Mouse (Mus musculus) embryonic facial prominence, embryonic 10.5 days (tissue): Measurements from ENCODE around the gene Prpf8. TPM values are rescaled to one million over a fixed set of nuclear protein-coding genes. Genes with fewer than 3 reads are reported as not detected.

Experiments used
- DNase-seq: peaks from one replicate; pipeline ENCODE4 v3.0.0-alpha.2; 2017; ENCODE audit warnings: low spot score
- H3K27ac ChIP-seq: fragments of 300-500 bp; sonication (generic); replicated peaks from 2 replicates; pipeline ENCODE4 v1.5.1; 2016; ENCODE audit warnings: mild to moderate bottlenecking
- H3K27me3 ChIP-seq: fragments of 300-500 bp; sonication (generic); replicated peaks from 2 replicates; pipeline ENCODE4 v1.6.1; 2016; ENCODE audit warnings: low read depth, mild to moderate bottlenecking; ENCODE audit not compliant: poor library complexity, severe bottlenecking
- H3K36me3 ChIP-seq: fragments of 300-500 bp; sonication (generic); replicated peaks from 2 replicates; pipeline ENCODE4 v1.6.1; 2016; ENCODE audit warnings: mild to moderate bottlenecking, moderate library complexity
- H3K4me1 ChIP-seq: fragments of 300-500 bp; sonication (generic); 2 replicates; pipeline ENCODE4 v1.6.1; 2016
- H3K4me3 ChIP-seq: fragments of 300-500 bp; sonication (generic); 2 replicates; pipeline ENCODE4 v1.5.1; 2016; ENCODE audit warnings: mild to moderate bottlenecking, moderate library complexity
- H3K9me3 ChIP-seq: fragments of 300-500 bp; sonication (generic); 2 replicates; pipeline ENCODE4 v1.6.1; 2016; ENCODE audit warnings: mild to moderate bottlenecking
- WGBS: fragments of 180-500 bp; shearing (Covaris S2); methylation state at CpG from one replicate; pipeline ENCODE4 v1.1.7; 2016; 5-methylcytosine and 5-hydroxymethylcytosine counted together
- microRNA counts: library from miRNA; unstranded; fragments of <30 nt; microRNA quantifications from one replicate; lab custom pipeline; 2017
- microRNA-seq: library from miRNA; unstranded; fragments of <30 nt; microRNA quantifications from one replicate; pipeline ENCODE4, GENCODE M21; 2017
- polyA plus RNA-seq: library from polyadenylated mRNA; unstranded; fragments of >200 nt; fragmentation: Nextera tagmentation; extraction: Ambion mirVana; gene quantifications from 2 replicates; pipeline ENCODE4 v1.2.1, GENCODE M21; 2016

Gene Prpf8
- polyA plus RNA-seq, 1 experiment from 2014 or later = 74.0 TPM

DNA sequence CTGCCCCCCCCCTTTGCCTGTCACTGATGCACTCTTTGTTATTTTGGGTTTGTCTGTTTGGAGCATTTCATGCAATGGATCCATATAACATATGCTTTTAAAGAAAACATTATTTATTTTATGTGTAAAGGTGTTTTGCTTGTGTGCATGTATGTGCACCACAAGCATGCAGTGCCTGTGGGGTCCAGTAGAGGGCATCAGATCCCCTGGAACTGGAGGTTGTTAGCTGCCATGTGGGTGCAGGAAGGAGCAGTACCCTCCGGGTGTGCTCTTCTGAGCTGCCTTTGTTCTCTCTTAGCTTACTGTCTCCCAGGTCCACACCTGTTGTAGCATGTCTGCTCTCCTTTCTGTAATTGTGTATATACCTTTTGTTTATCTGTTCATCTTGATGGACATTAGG, 71.5 kb downstream of the Prpf8 start:
- H3K27me3 ChIP-seq = no peaks in the 10 kb centered on the region

More for the DNA sequence above, 71.5 kb downstream of the Prpf8 start:
- 89% methylated on average over 1 of the region's 1 CpGs for WGBS
- Histone ChIP-seq H3K9me3 (0 out of 2 replicates have a peak, but pooled peaks cover 5% of the 10 kb centered on the region), H3K4me3 (no peak overlapping the region), H3K4me1 (peaks cover 15% of the 10 kb centered on the region), H3K36me3 (peaks cover 8% of the 10 kb centered on the region), H3K27ac (no peak overlapping the region)
- no peak for DNase-seq

MicroRNAs encoded within 50 kb of the gene (microRNA counts, 519-probe panel; counts per million panel counts)
- microRNA mmu-miR-22 (lab: Ali Mortazavi, UCI) = 5,251 counts per million, percentile 89 among the panel's probes with 10 or more counts

Small RNA genes lying within 50 kb of the gene (microRNA-seq; reads per million reads assigned to microRNA genes)
- gene Mir22 (2,199 reads per million, percentile 82 among the genes with 10 or more reads in this experiment), gene Mir3971 (not detected)

Other genes with a start within 250 kb of the Prpf8 start
- gene Rpa1, start 138.5 kb upstream of the Prpf8 start, polyA plus RNA-seq = 192 and 201 TPM in 2 replicates
- 18.2 TPM in 2 replicates for gene Smyd4, start 138.4 kb upstream of the Prpf8 start, polyA plus RNA-seq
- gene Serpinf1, start 64.1 kb upstream of the Prpf8 start, polyA plus RNA-seq = 211 and 216 TPM in 2 replicates
- not detected in 2 replicates for gene Serpinf2, start 47.2 kb upstream of the Prpf8 start, polyA plus RNA-seq
- gene Wdr81, start 32.1 kb upstream of the Prpf8 start, polyA plus RNA-seq = 6.0 and 6.8 TPM in 2 replicates
- gene Tlcd2, start 25.1 kb upstream of the Prpf8 start, polyA plus RNA-seq = 11.1 and 12.7 TPM in 2 replicates
- 0.17 and 0.23 TPM in 2 replicates for gene Rilp, start 23.3 kb downstream of the Prpf8 start, polyA plus RNA-seq
- 4.8 and 5.1 TPM in 2 replicates for gene Scarf1, start 26.7 kb downstream of the Prpf8 start, polyA plus RNA-seq
- 5.1 and 5.6 TPM in 2 replicates for gene Slc43a2, start 44.9 kb downstream of the Prpf8 start, polyA plus RNA-seq
- gene Pitpna, start 101.3 kb downstream of the Prpf8 start, polyA plus RNA-seq = 61.5 TPM in 2 replicates
- 16.5 and 19.0 TPM in 2 replicates for gene Inpp5k, start 144.2 kb downstream of the Prpf8 start, polyA plus RNA-seq
- gene Myo1c, start 163.7 kb downstream of the Prpf8 start, polyA plus RNA-seq = 19.3 and 22.3 TPM in 2 replicates
- gene Crk, start 192.4 kb downstream of the Prpf8 start, polyA plus RNA-seq = 112 and 114 TPM in 2 replicates
- gene Ywhae, start 246.1 kb downstream of the Prpf8 start, polyA plus RNA-seq = 1,280 and 1,286 TPM in 2 replicates